Mouse (Mus musculus) C2C12 (cell line): ENCODE data around the gene Il20. TPM values are rescaled to one million over a fixed set of nuclear protein-coding genes. Genes with fewer than 3 reads are reported as not detected.

Experiments used
- H3K27me3 ChIP-seq: one replicate; pipeline ENCODE4 v1.6.1; 2011; ENCODE audit not compliant: control insufficient read depth, insufficient read depth, insufficient read length
- H3K36me3 ChIP-seq: one replicate; pipeline ENCODE4 v1.6.1; 2011; ENCODE audit not compliant: control insufficient read depth, insufficient read depth
- H3K4me3 ChIP-seq: one replicate; pipeline ENCODE4 v1.5.1; 2011; ENCODE audit warnings: mild to moderate bottlenecking, control low read depth; ENCODE audit not compliant: poor library complexity, insufficient read depth, severe bottlenecking
- H3K79me2 ChIP-seq: one replicate; pipeline ENCODE4 v1.6.1; 2011; ENCODE audit not compliant: control insufficient read depth, insufficient read depth
- H3K79me3 ChIP-seq: one replicate; pipeline ENCODE4 v1.6.1; 2011; ENCODE audit warnings: low read depth, control low read depth
- H3ac ChIP-seq: one replicate; pipeline ENCODE3; 2011; ENCODE audit warnings: low read depth; ENCODE audit not compliant: control insufficient read depth, insufficient read length
- CEBPB ChIP-seq: IDR thresholded peaks from one replicate; pipeline ENCODE4 v1.6.1; 2011; ENCODE audit warnings: low read depth, mild to moderate bottlenecking, control low read depth, moderate library complexity
- CTCF ChIP-seq: IDR thresholded peaks from one replicate; pipeline ENCODE4 v1.5.1; 2011; ENCODE audit not compliant: control insufficient read depth, insufficient read depth, insufficient read length
- FOSL1 ChIP-seq: IDR thresholded peaks from one replicate; pipeline ENCODE4 v1.8.0; 2011; ENCODE audit warnings: mild to moderate bottlenecking, low read length; ENCODE audit not compliant: poor library complexity, insufficient read depth, severe bottlenecking
- MAX ChIP-seq: IDR thresholded peaks from one replicate; pipeline ENCODE4 v1.6.1; 2011; ENCODE audit warnings: mild to moderate bottlenecking, control low read depth
- MYOD1 ChIP-seq: IDR thresholded peaks from one replicate; pipeline ENCODE4 v1.6.1; 2011; ENCODE audit warnings: low read depth; ENCODE audit not compliant: control insufficient read depth, insufficient read length
- MYOG ChIP-seq: IDR thresholded peaks from one replicate; pipeline ENCODE4 v1.6.1; 2011; ENCODE audit not compliant: control insufficient read depth, insufficient read length; ENCODE audit errors: extremely low read depth
- USF1 ChIP-seq: IDR thresholded peaks from one replicate; pipeline ENCODE4 v1.6.1; 2011; ENCODE audit warnings: low read depth, mild to moderate bottlenecking, control low read depth, moderate library complexity
- long read RNA-seq, 2 experiments: library from polyadenylated mRNA; unstranded; transcript quantifications; one replicate each; pipeline ENCODE4 v2.0.0; 2019 to 2020
- polyA plus RNA-seq: library from polyadenylated mRNA; unstranded; fragments of >200 nt; fragmentation: generic; extraction: Trizol; gene quantifications from one replicate; pipeline ENCODE4 v1.2.1, GENCODE M21; 2012; ENCODE audit warnings: missing spikeins

Gene Il20
- polyA plus RNA-seq = not detected
- long read RNA-seq, experiment 1 = 0 reads
- long read RNA-seq, experiment 2 = 0 reads

GRCm38 (mm10) chr1:130911401-130912010 is at the start of gene Il20:
Il20 (minus strand) TSS chr1:130911451.
- H3K27me3 ChIP-seq = peaks cover 3% of the 10 kb centered on the region
- no peak within 1 kb of the TSS for H3ac ChIP-seq
- no peak within 1 kb of the TSS for H3K4me3 ChIP-seq
- H3K36me3 ChIP-seq = no peaks in the 10 kb centered on the region
- TF ChIP-seq CEBPB (no peak), MYOD1 (no peak), USF1 (no peak)
- no peaks in the 10 kb centered on the region for H3K79me3 ChIP-seq
- H3K79me2 ChIP-seq = no peaks in the 10 kb centered on the region

DNA sequence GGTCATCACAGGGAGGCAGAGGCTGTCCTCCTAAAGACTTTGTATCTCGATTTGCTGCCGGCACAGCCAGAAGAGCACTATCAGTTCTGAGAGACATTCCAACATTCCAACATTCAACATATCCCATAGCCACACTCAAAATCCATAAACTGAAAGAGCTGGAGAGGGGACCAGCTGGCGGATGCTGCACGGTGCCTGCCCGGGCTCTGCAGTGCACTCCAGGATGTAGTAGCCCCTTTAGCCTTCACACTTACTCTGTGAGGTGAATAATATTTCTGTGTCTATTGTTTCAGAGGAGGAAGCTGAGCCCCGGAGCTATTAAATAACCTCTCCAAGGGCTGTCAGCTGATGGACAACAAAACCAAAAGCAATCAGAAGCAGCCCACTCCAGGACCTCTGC is 35.7 kb upstream of the Il20 start:
- TF ChIP-seq MYOD1 = no peak
- no peak for TF ChIP-seq USF1
- TF ChIP-seq FOSL1 = no peak
- TF ChIP-seq MYOG = no peak
- TF ChIP-seq CTCF = no peak
- no peak for TF ChIP-seq CEBPB
- TF ChIP-seq MAX = no peak
- H3K79me3 ChIP-seq = no peaks in the 10 kb centered on the region
- H3K27me3 ChIP-seq = peaks cover 3% of the 10 kb centered on the region
- H3ac ChIP-seq = no peak overlapping the region
- H3K79me2 ChIP-seq = no peaks in the 10 kb centered on the region
- no peaks in the 10 kb centered on the region for H3K36me3 ChIP-seq
- H3K4me3 ChIP-seq = no peak overlapping the region

DNA sequence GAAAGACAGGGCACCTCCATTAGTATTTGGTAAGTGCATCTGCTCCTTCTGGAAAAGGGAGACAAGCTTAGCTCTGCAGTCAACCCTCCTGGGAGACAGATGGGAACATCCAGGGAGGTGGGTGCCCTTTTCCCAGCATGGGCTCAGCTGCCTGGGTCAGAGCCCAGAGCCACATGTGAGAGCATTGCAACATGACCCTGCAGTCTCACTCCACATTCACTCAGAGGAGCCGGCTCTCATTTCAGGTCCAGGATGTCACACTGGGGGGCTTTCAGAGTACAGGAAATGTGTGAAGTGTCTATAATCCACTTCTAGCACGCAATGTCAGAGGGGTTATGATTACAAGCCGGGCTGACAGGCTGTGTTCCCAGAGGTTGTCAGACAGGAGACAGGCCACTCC is 30.6 kb upstream of the Il20 start:
- H3K4me3 ChIP-seq = no peak overlapping the region
- H3K36me3 ChIP-seq = no peaks in the 10 kb centered on the region
- H3K79me3 ChIP-seq = no peaks in the 10 kb centered on the region
- H3K79me2 ChIP-seq = no peaks in the 10 kb centered on the region
- no peaks in the 10 kb centered on the region for H3K27me3 ChIP-seq
- no peak for TF ChIP-seq FOSL1
- TF ChIP-seq CTCF = no peak
- TF ChIP-seq MAX = no peak
- no peak for TF ChIP-seq CEBPB
- no peak for TF ChIP-seq USF1
- no peak for TF ChIP-seq MYOD1
- TF ChIP-seq MYOG = no peak
- H3ac ChIP-seq = no peak overlapping the region

DNA sequence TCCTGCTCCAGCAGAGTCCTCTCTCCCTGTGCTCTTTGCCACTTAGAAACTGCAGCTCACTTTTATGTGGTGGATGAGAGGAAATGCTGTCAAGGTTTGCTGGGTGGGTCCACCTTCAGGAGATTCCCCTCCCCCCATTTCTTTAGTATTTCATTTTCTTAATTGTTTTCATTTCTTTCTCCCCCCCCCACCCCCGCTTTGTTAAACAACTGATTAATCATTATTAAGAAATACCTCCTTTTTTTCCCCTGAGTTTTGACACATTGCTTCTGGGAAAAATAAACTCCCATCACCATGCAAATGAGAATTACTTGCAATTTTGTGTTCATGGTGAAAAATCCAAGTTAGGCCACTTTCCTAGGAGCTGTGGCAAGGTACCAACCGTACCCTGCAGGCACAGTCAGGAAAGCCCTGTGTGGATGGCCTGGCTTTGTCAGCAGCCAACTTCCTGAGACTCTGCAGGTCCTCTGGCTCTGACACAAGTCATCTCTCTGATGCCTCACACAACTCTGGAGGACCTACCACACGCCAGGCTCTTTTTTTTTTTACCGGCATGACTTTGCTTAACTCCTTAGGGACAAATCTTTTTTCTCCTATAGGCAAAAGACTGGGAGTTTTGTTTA is 28.9 kb upstream of the Il20 start, which contains the start of gene Il19:
TSS of gene Il19 (minus strand) at position 51 of the 623 bp plus-strand sequence.
- Histone ChIP-seq H3K4me3 (no peak within 1 kb of the TSS), H3K79me3 (no peaks in the 10 kb centered on the region), H3K27me3 (no peaks in the 10 kb centered on the region), H3K79me2 (no peaks in the 10 kb centered on the region), H3ac (no peak within 1 kb of the TSS), H3K36me3 (no peaks in the 10 kb centered on the region)
- no peak for TF ChIP-seq CTCF
- no peak for TF ChIP-seq MAX
- no peak for TF ChIP-seq FOSL1
- TF ChIP-seq CEBPB = no peak
- TF ChIP-seq MYOD1 = no peak
- TF ChIP-seq MYOG = no peak
- no peak for TF ChIP-seq USF1

- Histone ChIP-seq H3K79me2 (no peaks in the 10 kb centered on the region), H3ac (no peak overlapping the region), H3K79me3 (no peaks in the 10 kb centered on the region), H3K4me3 (no peak overlapping the region), H3K36me3 (no peaks in the 10 kb centered on the region), H3K27me3 (no peaks in the 10 kb centered on the region)
- TF ChIP-seq FOSL1 = no peak
- TF ChIP-seq MYOG = no peak
- TF ChIP-seq MYOD1 = no peak
- TF ChIP-seq USF1 = no peak
Observed at GRCm38 (mm10) chr1:130938192-130938591, 26.9 kb upstream of the Il20 start.

GRCm38 (mm10) chr1:130937170-130937569 is 25.9 kb upstream of the Il20 start:
- TF ChIP-seq MAX (no peak), CEBPB (no peak), MYOG (no peak), FOSL1 (no peak), USF1 (no peak), CTCF (no peak), MYOD1 (no peak)
- Histone ChIP-seq H3K36me3 (no peaks in the 10 kb centered on the region), H3ac (no peak overlapping the region), H3K4me3 (no peak overlapping the region), H3K27me3 (no peaks in the 10 kb centered on the region), H3K79me3 (no peaks in the 10 kb centered on the region), H3K79me2 (no peaks in the 10 kb centered on the region)
